Mouse (Mus musculus): Measurements from ENCODE around the gene 2410004P03Rik.

DNA sequence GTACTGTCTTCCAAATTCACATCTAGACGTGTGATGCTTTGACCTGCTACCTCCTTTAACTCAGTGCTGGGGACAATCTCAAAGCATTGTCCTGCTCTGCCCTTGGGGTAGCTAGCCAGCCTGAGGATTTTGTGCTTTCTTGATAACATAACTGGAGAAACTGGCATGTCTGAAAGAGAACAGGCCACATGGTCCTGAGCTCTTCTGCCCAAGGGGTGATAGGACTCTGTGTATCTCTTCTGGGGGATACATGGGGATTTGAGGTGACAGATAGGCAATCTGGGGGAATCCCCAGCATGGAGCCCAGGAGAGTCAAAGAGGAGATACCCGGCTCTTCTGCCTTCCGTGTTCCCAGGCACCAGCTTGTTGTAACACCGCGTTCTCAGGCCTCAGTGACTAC is 23.1 kb upstream of the 2410004P03Rik start:
- TF ChIP-seq POLR2A (IDR thresholded peaks at IDR 0.05; ENCODE audit: insufficient read length, low read depth) (no peak), MYOG (IDR thresholded peaks at IDR 0.05; ENCODE audit: control insufficient read depth in 1 of 3, insufficient read depth in 1 of 3, insufficient read length in 2 of 3, low read depth in 2 of 3) (no peak), MAX (IDR thresholded peaks at IDR 0.05; ENCODE audit: low read depth) (no peak), E2F4 (IDR thresholded peaks at IDR 0.05; ENCODE audit: insufficient read depth) (no peak), MYOD1 (IDR thresholded peaks at IDR 0.05; ENCODE audit: control insufficient read depth in 1 of 3, insufficient read length in 2 of 3, low read depth in 2 of 3) (no peak), USF1 (IDR thresholded peaks at IDR 0.05; ENCODE audit: low read depth) (no peak), TCF12 (IDR thresholded peaks at IDR 0.05; ENCODE audit: insufficient read depth, poor library complexity, severe bottlenecking) (no peak), POLR2AphosphoS2 (IDR thresholded peaks at IDR 0.05; ENCODE audit: insufficient read length, low read depth) (no peak), TCF3 (IDR thresholded peaks at IDR 0.05; ENCODE audit: insufficient read length, low read depth) (no peak), SRF (IDR thresholded peaks at IDR 0.05; ENCODE audit: control insufficient read depth, insufficient read length, low read depth) (no peak)
